ENCODE assay signal across 22 mouse cellular contexts in the genomic region with DNA sequence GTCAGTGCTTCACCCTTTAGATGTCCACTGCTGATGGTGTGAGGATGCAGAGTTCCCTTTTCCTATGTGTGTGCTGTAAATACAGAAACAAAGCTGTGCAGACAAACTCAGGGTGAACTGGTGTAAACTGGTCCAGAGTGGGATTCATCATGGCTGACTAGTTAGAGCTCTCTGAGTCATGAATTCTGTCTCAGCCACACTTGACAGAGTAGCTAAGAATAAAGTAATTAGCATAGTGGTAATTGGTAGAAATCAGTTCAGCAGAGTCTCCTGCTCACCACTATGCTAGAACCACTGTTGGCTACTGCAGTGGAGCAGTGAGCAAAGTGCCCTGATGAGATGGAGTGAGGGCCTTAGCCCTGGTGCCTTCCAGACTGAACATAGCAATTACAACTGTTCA. TPM values are rescaled to one million over a fixed set of nuclear protein-coding genes. Genes with fewer than 3 reads are reported as not detected.
DNase-seq lines count a peak whose midpoint lies in the region; ATAC-seq and TF ChIP-seq lines count a peak whose summit lies in the region.
"Had no signal": no experiment of that assay in that cellular context is flagged by ENCODE, and none has a peak within 500 bp of the region (broad histone marks: within the 10 kb centered on the region; RNA-seq: fewer than 3 reads in every experiment).

No protein-coding gene starts in this region.

- dilution Hi-C loops in CH12.LX (cut with MboI; ENCODE audit: extremely low pct_ligation_motif_present, extremely low pct_unique_long_range_greater_than_20kb, low sequenced_read_pairs), result no loop called here

- DNase-seq in A20 (ENCODE audit: low read depth, low spot score) (peak; percentile 22), CH12.LX (ENCODE audit: extremely low read depth) (peak; percentile 37), Patski (ENCODE audit: low read depth, low spot score) (peak; percentile 38)
- DNase-seq in adrenal gland, adult 18-20 months (ENCODE audit: low spot score in 2 of 2), result no peak
- no peak for DNase-seq in ovary, adult 18-20 months (ENCODE audit: low spot score)
- DNase-seq in adrenal gland, postnatal 4 days (ENCODE audit: low spot score in 2 of 2), result no peak
- DNase-seq: adrenal gland, adult 8-10 months; adrenal gland, postnatal 14 days; B cell, adult 2 months; cerebellum, adult 11 months; cerebellum, adult 18-20 months; cerebellum, adult 8-10 months; cerebellum, adult 9-11 months; cerebellum, postnatal 14 days; cerebellum, postnatal 36 days; forebrain, postnatal 0 days had no signal

- CTCF ChIA-PET in Patski (lab: Charles Lee), result interaction anchor here (0.6 to 1.0 kb wide), 3 partner anchors 9 to 16 kb away, joined by 3 to 5 read pairs (median 3); no protein-coding TSS in a partner anchor

- 0 out of 2 replicates have a peak overlapping the region, but pooled peaks have one; percentile 28 for H3K27ac ChIP-seq in CH12.LX (ENCODE audit: insufficient read depth, low read depth)
- H3K27ac ChIP-seq in olfactory bulb, adult 2 months (ENCODE audit: insufficient read depth, low read depth, low read length), result peak overlapping the region; percentile 67
- H3K27ac ChIP-seq: embryonic facial prominence, embryonic 10.5 days; embryonic facial prominence, embryonic 12.5 days; forebrain, embryonic 13.5 days; forebrain, embryonic 15.5 days had no signal

- H3K27me3 ChIP-seq in CH12.LX (replicated peaks) (no peaks in the 10 kb centered on the region), Patski (no peaks in the 10 kb centered on the region)
- H3K27me3 ChIP-seq: embryonic facial prominence, embryonic 12.5 days; forebrain, embryonic 13.5 days; forebrain, embryonic 15.5 days had no signal

- peaks cover 5 to 39% of the 10 kb centered on the region in 2 experiments for H3K4me1 ChIP-seq in CH12.LX (ENCODE audit: control insufficient read depth in 1 of 2, insufficient read depth in 2 of 2)
- H3K4me1 ChIP-seq in olfactory bulb, adult 2 months (ENCODE audit: control insufficient read depth, insufficient read depth, low read length), result peaks cover 13% of the 10 kb centered on the region
- H3K4me1 ChIP-seq: embryonic facial prominence, embryonic 10.5 days; embryonic facial prominence, embryonic 12.5 days; forebrain, embryonic 13.5 days; forebrain, embryonic 15.5 days had no signal

- TF ChIP-seq POLR2A in CH12.LX (IDR thresholded peaks at IDR 0.05; ENCODE audit: low read depth, low read length), result no peak
- TF ChIP-seq POLR2A in olfactory bulb, adult 2 months (IDR thresholded peaks at IDR 0.05; ENCODE audit: insufficient read depth, low read depth, low read length), result no peak

- no peak for TF ChIP-seq CTCF in CH12.LX (conservative IDR thresholded peaks at IDR 0.05 in 1 of 2, IDR thresholded peaks at IDR 0.05 in 1 of 2; ENCODE audit: low read depth in 2 of 2, low read length in 2 of 2)
- TF ChIP-seq CTCF in Patski (IDR thresholded peaks at IDR 0.05), result no peak
- TF ChIP-seq CTCF in olfactory bulb, adult 2 months (IDR thresholded peaks at IDR 0.05; ENCODE audit: insufficient read depth, low read depth, low read length), result no peak

- TF ChIP-seq EP300 in CH12.LX (IDR thresholded peaks at IDR 0.05; ENCODE audit: low read length), result no peak

- in situ Hi-C loops in CH12.LX (cut with MboI; ENCODE audit: low pct_ligation_motif_present, low pct_unique_long_range_greater_than_20kb, low sequenced_read_pairs), result no loop called here
- in situ Hi-C loops in Patski (cut with MboI; ENCODE audit: low pct_unique_long_range_greater_than_20kb), result no loop called here

- no peak overlapping the region for H3K4me3 ChIP-seq in CH12.LX (replicated peaks in 1 of 3; ENCODE audit: low read depth in 2 of 3, low read length in 2 of 3, poor library complexity in 1 of 3)
- no peak overlapping the region for H3K4me3 ChIP-seq in olfactory bulb, adult 2 months (ENCODE audit: insufficient read depth, low read depth, low read length)
- H3K4me3 ChIP-seq: embryonic facial prominence, embryonic 10.5 days; embryonic facial prominence, embryonic 12.5 days; forebrain, embryonic 13.5 days; forebrain, embryonic 15.5 days had no signal

- POLR2A ChIA-PET in Patski (lab: Charles Lee), result no interaction called here

- no peak for TF ChIP-seq RAD21 in CH12.LX (IDR thresholded peaks at IDR 0.05; ENCODE audit: low read depth, low read length)

- H3K9me3 ChIP-seq in CH12.LX (replicated peaks; ENCODE audit: low read length), result no peaks in the 10 kb centered on the region
- H3K9me3 ChIP-seq: embryonic facial prominence, embryonic 10.5 days; embryonic facial prominence, embryonic 12.5 days; forebrain, embryonic 13.5 days; forebrain, embryonic 15.5 days had no signal

- ATAC-seq in Patski, result peak; percentile 71
- ATAC-seq: CD4-positive, CD25-positive, alpha-beta regulatory T cell, adult 4 months; forebrain, embryonic 13.5 days; forebrain, embryonic 15.5 days; forebrain, postnatal 0 days had no signal

- no peaks in the 10 kb centered on the region for H3K79me2 ChIP-seq in CH12.LX (replicated peaks; ENCODE audit: control insufficient read depth, extremely low read depth, insufficient read depth, poor library complexity, severe bottlenecking)

- H3K9ac ChIP-seq in CH12.LX (ENCODE audit: insufficient read depth, low read depth), result no peak overlapping the region
- H3K9ac ChIP-seq: embryonic facial prominence, embryonic 12.5 days; forebrain, embryonic 13.5 days; forebrain, embryonic 15.5 days; forebrain, postnatal 0 days had no signal

- H3K36me3 ChIP-seq in CH12.LX (replicated peaks in 1 of 2; ENCODE audit: control insufficient read depth in 1 of 2, insufficient read depth in 1 of 2, low read length in 1 of 2), result peaks cover 50 to 80% of the 10 kb centered on the region in 2 experiments

- no peak overlapping the region for H3K4me2 ChIP-seq in CH12.LX (ENCODE audit: insufficient read depth, low read depth, poor library complexity, severe bottlenecking)
- H3K4me2 ChIP-seq: embryonic facial prominence, embryonic 12.5 days; forebrain, embryonic 13.5 days; forebrain, embryonic 15.5 days had no signal

TF ChIP-seq in CH12.LX, 34 proteins besides CTCF, POLR2A, EP300 and RAD21:
- no peak for TF ChIP-seq ELF1 (IDR thresholded peaks at IDR 0.05; ENCODE audit: low read depth, low read length)
- no peak for TF ChIP-seq ZC3H11A (IDR thresholded peaks at IDR 0.05; ENCODE audit: low read depth, low read length)
- TF ChIP-seq POLR2AphosphoS2 (IDR thresholded peaks at IDR 0.05; ENCODE audit: low read depth, low read length), result no peak
- TF ChIP-seq ETS1 (conservative IDR thresholded peaks at IDR 0.05; ENCODE audit: low read depth, low read length), result 0 out of 2 replicates have a peak, but pooled peaks have one; percentile 9

RNA-seq across cellular contexts. Expression of a gene that starts 21.1 kb away (rescaled TPM):
- 23.7 and 25.3 TPM in 2 replicates for total RNA-seq in CH12.LX (2012; rRNA removed)
- 19.7 and 20.2 TPM in 2 replicates for total RNA-seq in CH12.LX (2014; rRNA removed)
- polyA plus RNA-seq in CH12.LX (2012; ENCODE audit: insufficient read length, low read depth), result 16.7 and 20.2 TPM in 2 replicates
- polyA plus RNA-seq in Patski (2021), result 20.8 TPM
- not detected in 2 replicates for polyA plus RNA-seq in olfactory bulb, adult 2 months (2012; ENCODE audit: insufficient read depth, insufficient read length, low replicate concordance, missing spikeins)
- 10 to 100 TPM in 1 of 2 experiments, 1 to 10 TPM in 1; 9.7 to 11.1 TPM for total RNA-seq in adrenal gland, adult 18-20 months (2021)
- 10 to 100 TPM; 21.8 to 24.3 TPM for total RNA-seq in adrenal gland, postnatal 4 days (2021)

RNA-seq across cellular contexts. Expression of a gene that starts 47.8 kb away (rescaled TPM):
- total RNA-seq in CH12.LX (2012; rRNA removed) (12.2 and 14.1 TPM in 2 replicates), CH12.LX (2014; rRNA removed) (16.1 and 19.8 TPM in 2 replicates)
- polyA plus RNA-seq in CH12.LX (2012; ENCODE audit: insufficient read length, low read depth) (12.4 and 15.5 TPM in 2 replicates), Patski (2021) (12.9 TPM)
- not detected in 2 replicates for polyA plus RNA-seq in olfactory bulb, adult 2 months (2012; ENCODE audit: insufficient read depth, insufficient read length, low replicate concordance, missing spikeins)
- under 1 TPM; 0.26 to 0.53 TPM for total RNA-seq in adrenal gland, adult 18-20 months (2021)
- 10 to 100 TPM; 10.6 to 11.3 TPM for total RNA-seq in adrenal gland, postnatal 4 days (2021)

Comparison
In these comparisons a context has a peak if more than half of its experiments do, and no peak if none do; other contexts are left out.
1. RNA of a gene that starts 47.8 kb away (total RNA-seq): 12.2 to 19.8 TPM in CH12.LX and 10.6 to 11.3 TPM in adrenal gland, postnatal 4 days; 0.26 to 0.53 TPM in adrenal gland, adult 18-20 months; every median in the first group is over 4 times any median in the second.
2. DNase-seq: peak in A20 (single experiment), CH12.LX (single experiment) and Patski (single experiment); none in adrenal gland, adult 18-20 months (0 of 2), ovary, adult 18-20 months (single experiment) and adrenal gland, postnatal 4 days (0 of 2).